Mouse (Mus musculus): Measurements from ENCODE around the gene Lipc. TPM values are rescaled to one million over a fixed set of nuclear protein-coding genes. Genes with fewer than 3 reads are reported as not detected.

Gene Lipc
- total and polyA plus RNA-seq, 3 experiments, result 0.14 to 0.25 TPM; not detected in 1

DNA sequence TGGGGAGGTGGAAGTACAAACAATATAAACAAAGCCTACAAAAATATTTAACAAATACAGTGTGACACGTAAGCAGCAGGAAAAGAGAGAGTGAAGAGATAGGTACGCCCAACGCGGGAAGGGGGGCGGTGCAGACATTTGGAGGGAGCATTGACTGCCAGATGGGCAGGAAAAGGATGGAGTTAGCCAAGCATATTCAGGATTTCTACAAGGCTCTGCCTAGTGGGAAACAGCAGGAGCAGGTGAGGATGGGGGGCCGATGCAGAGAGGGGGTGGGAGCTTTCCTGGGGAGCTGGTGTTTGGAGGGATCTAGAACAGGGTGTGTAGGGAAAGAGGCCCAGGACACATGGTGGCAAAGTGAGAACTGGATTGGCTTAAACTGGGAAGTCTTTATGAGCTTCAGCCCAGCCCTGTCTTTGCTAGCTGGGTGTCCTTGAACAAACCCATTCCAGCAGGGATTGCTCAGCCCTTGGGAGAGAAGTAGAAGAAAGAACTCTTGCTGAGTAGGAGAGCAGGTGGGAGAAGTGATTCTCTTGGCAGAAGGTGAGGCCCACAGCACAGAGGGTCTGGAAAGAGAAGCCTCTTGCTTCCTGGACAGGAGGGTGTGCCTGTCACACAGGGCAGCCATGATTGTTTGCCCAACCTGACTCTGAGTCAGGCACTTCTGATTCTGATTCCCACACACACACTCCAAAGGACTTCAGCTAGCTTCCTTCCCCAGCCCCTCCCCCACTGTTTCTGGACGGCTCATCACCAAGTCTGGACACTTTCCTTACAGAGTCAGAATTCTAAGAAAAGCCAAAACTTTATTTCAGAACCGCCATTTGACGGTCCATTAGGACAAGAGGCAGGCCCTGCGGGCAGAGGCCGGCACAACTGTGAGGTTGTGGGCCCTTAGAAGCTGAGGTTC lies 49.0 kb downstream of the Lipc start:
- intact Hi-C loops (cut with DNase I), result loop anchor here (5.0 kb wide), 1 partner anchor 36 kb away; no protein-coding TSS in a partner anchor
- no peaks in the 10 kb centered on the region for H3K4me1 ChIP-seq (ENCODE audit: control insufficient read depth, insufficient read depth, low read length)
- TF ChIP-seq CTCF (IDR thresholded peaks at IDR 0.05), result no peak
- no peak for TF ChIP-seq EP300 (IDR thresholded peaks at IDR 0.05; ENCODE audit: insufficient read depth, low read depth, low read length)
- TF ChIP-seq POLR2A (IDR thresholded peaks at IDR 0.05; ENCODE audit: insufficient read depth, low read depth, low read length), result no peak
- H3K27ac ChIP-seq, result peak overlapping the region; percentile 51
- no peak overlapping the region for H3K9ac ChIP-seq (ENCODE audit: low read depth, low read length)
- no peaks in the 10 kb centered on the region for H3K79me2 ChIP-seq (replicated peaks; ENCODE audit: control insufficient read depth, insufficient read depth, low read length)
- no peaks in the 10 kb centered on the region for H3K27me3 ChIP-seq (ENCODE audit: control insufficient read depth, insufficient read depth, low read length)
- H3K36me3 ChIP-seq (ENCODE audit: control insufficient read depth, insufficient read depth, low read length), result no peaks in the 10 kb centered on the region
- peak in 1 of 2 experiments; percentile 14 for DNase-seq
- H3K4me3 ChIP-seq, result no peak overlapping the region
- WGBS, result 71% methylated on average over 11 of the region's 11 CpGs

DNA sequence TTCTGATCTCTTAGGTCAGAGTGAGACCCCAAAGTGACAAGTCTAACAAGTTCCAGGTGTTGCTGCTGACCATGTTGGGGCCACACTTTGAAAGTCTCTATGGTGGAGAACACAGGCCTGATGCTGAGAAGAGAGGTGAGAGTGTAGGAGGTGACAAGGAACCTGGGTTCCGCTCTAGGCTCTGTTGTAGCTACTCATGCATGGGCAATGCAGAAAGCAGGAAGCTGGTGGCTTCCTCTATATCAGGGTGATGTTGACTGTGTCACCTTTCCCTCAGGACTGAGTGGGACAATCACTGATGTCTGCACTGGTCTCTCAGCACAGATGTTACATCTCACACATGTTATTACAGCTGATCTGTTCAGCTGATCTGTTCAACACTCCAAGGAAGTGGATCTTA lies 57.8 kb downstream of the Lipc start:
- no peaks in the 10 kb centered on the region for H3K36me3 ChIP-seq (ENCODE audit: control insufficient read depth, insufficient read depth, low read length)
- H3K27ac ChIP-seq, result no peak overlapping the region
- WGBS, result 83% methylated on average over 1 of the region's 1 CpGs
- TF ChIP-seq CTCF (IDR thresholded peaks at IDR 0.05) (no peak), POLR2A (IDR thresholded peaks at IDR 0.05; ENCODE audit: insufficient read depth, low read depth, low read length) (no peak), EP300 (IDR thresholded peaks at IDR 0.05; ENCODE audit: insufficient read depth, low read depth, low read length) (no peak)
- no peaks in the 10 kb centered on the region for H3K79me2 ChIP-seq (replicated peaks; ENCODE audit: control insufficient read depth, insufficient read depth, low read length)
- intact Hi-C loops (cut with DNase I), result loop anchor here (5.0 kb wide), 1 partner anchor 33 kb away; no protein-coding TSS in a partner anchor
- peaks cover 5% of the 10 kb centered on the region for H3K4me1 ChIP-seq (ENCODE audit: control insufficient read depth, insufficient read depth, low read length)
- no peak overlapping the region for H3K9ac ChIP-seq (ENCODE audit: low read depth, low read length)
- DNase-seq, result no peak
- no peak overlapping the region for H3K4me3 ChIP-seq
- H3K27me3 ChIP-seq (ENCODE audit: control insufficient read depth, insufficient read depth, low read length), result no peaks in the 10 kb centered on the region

DNA sequence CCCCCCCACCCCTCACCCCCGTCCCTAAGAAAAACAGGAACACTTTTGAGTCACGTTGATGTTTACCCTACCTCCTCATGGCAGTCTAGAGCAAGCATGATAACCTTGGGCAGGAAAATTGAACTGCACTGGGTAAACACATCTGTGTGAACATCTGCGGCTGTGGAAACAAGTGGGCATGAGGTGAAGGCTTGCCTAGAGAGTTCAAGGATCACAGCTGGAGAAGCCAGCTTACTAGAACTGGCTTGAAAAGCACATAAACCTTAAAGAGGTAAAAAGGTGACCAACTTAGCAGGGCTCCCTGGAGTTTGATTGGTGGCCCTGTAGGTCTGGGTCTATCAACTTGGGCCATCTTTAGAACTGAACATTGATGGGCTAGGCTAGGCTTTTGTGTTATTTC lies 58.5 kb downstream of the Lipc start:
- no peak overlapping the region for H3K4me3 ChIP-seq
- no peak overlapping the region for H3K9ac ChIP-seq (ENCODE audit: low read depth, low read length)
- no peaks in the 10 kb centered on the region for H3K27me3 ChIP-seq (ENCODE audit: control insufficient read depth, insufficient read depth, low read length)
- TF ChIP-seq POLR2A (IDR thresholded peaks at IDR 0.05; ENCODE audit: insufficient read depth, low read depth, low read length), result no peak
- TF ChIP-seq CTCF (IDR thresholded peaks at IDR 0.05), result no peak
- TF ChIP-seq EP300 (IDR thresholded peaks at IDR 0.05; ENCODE audit: insufficient read depth, low read depth, low read length), result no peak
- 72% methylated on average over 3 of the region's 3 CpGs for WGBS
- peaks cover 5% of the 10 kb centered on the region for H3K4me1 ChIP-seq (ENCODE audit: control insufficient read depth, insufficient read depth, low read length)
- intact Hi-C loops (cut with DNase I), result loop anchor here (5.0 kb wide), 1 partner anchor 34 kb away; no protein-coding TSS in a partner anchor
- no peak for DNase-seq
- no peak overlapping the region for H3K27ac ChIP-seq
- no peaks in the 10 kb centered on the region for H3K36me3 ChIP-seq (ENCODE audit: control insufficient read depth, insufficient read depth, low read length)
- no peaks in the 10 kb centered on the region for H3K79me2 ChIP-seq (replicated peaks; ENCODE audit: control insufficient read depth, insufficient read depth, low read length)

DNA sequence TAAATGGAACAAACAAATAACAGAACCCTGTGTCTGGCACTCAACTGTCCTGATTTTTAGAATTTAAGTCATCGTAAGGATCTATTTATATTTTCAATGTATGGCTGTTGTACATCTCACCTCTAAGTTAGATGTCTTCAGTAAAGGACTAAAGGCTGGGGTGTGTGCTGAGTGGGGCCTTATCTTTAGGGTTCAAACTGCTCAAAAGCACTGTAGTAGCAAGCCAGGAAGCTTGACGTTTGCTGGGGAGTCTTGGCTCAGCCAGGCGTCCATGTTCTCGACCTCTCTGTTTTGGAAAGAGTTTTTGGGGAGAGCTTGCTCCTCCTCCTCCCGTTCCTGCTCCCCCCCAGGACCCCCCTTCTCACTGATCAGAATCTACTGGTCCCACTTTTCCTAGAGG lies 59.4 kb downstream of the Lipc start:
- Histone ChIP-seq H3K4me3 (no peak overlapping the region), H3K27ac (peak overlapping the region; percentile 19; the same call in 1 of the 2 replicates), H3K27me3 (ENCODE audit: control insufficient read depth, insufficient read depth, low read length) (no peaks in the 10 kb centered on the region), H3K4me1 (ENCODE audit: control insufficient read depth, insufficient read depth, low read length) (peaks cover 5% of the 10 kb centered on the region), H3K36me3 (ENCODE audit: control insufficient read depth, insufficient read depth, low read length) (no peaks in the 10 kb centered on the region), H3K9ac (ENCODE audit: low read depth, low read length) (no peak overlapping the region), H3K79me2 (replicated peaks; ENCODE audit: control insufficient read depth, insufficient read depth, low read length) (no peaks in the 10 kb centered on the region)
- TF ChIP-seq EP300 (IDR thresholded peaks at IDR 0.05; ENCODE audit: insufficient read depth, low read depth, low read length), result no peak
- TF ChIP-seq POLR2A (IDR thresholded peaks at IDR 0.05; ENCODE audit: insufficient read depth, low read depth, low read length), result no peak
- TF ChIP-seq CTCF (IDR thresholded peaks at IDR 0.05), result no peak
- no peak for DNase-seq
- intact Hi-C loops (cut with DNase I), result loop anchor here (5.0 kb wide), 1 partner anchor 35 kb away; no protein-coding TSS in a partner anchor
- 74% methylated on average over 5 of the region's 5 CpGs for WGBS

DNA sequence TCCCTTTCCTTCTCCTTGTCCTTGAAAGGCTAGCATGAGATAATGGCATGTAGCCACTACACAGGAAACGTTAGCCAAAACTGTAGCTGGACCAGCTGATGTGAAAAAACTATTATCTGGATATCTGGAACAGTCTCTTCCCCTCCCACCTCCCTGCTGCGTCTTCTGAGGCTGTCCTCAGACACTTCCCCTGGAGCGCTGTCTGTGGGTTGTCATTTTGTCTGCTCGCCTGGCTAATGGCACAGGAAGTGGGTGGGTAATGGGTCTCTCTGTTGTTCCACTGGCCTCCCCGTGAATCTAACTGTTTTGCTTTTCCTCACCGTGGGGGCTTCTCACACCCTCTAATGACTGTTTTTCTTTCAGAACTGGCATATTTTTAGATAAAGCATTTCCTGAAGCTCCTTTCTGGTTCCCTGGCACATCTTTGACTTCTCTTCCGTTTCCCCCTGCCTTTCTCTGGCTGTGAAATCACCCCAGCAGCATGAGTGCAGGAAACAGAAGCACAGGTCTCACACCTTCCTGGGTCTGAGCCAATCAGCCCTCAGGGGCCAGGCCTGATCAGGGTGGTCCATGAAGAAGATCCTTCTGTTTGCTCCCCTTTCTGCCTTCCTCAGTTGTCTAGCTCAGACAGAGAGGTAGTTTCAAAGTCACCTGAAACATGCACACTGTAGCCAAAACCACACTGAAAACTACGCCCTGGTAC lies 60.4 kb downstream of the Lipc start:
- intact Hi-C loops (cut with DNase I), result loop anchor here (1.0 to 5.0 kb wide), 3 partner anchors 36 to 86 kb away; no protein-coding TSS in a partner anchor
- H3K79me2 ChIP-seq (replicated peaks; ENCODE audit: control insufficient read depth, insufficient read depth, low read length), result no peaks in the 10 kb centered on the region
- H3K27me3 ChIP-seq (ENCODE audit: control insufficient read depth, insufficient read depth, low read length), result no peaks in the 10 kb centered on the region
- 35% methylated on average over 8 of the region's 8 CpGs for WGBS
- H3K9ac ChIP-seq (ENCODE audit: low read depth, low read length), result no peak overlapping the region
- peak overlapping the region; percentile 19 for H3K27ac ChIP-seq
- DNase-seq, result peak; percentile 38 to 52
- H3K36me3 ChIP-seq (ENCODE audit: control insufficient read depth, insufficient read depth, low read length), result no peaks in the 10 kb centered on the region
- H3K4me1 ChIP-seq (ENCODE audit: control insufficient read depth, insufficient read depth, low read length), result peaks cover 5% of the 10 kb centered on the region
- TF ChIP-seq POLR2A (IDR thresholded peaks at IDR 0.05; ENCODE audit: insufficient read depth, low read depth, low read length), result no peak
- H3K4me3 ChIP-seq, result no peak overlapping the region
